21 mouse cellular contexts compared by ENCODE assay signal in the genomic region with DNA sequence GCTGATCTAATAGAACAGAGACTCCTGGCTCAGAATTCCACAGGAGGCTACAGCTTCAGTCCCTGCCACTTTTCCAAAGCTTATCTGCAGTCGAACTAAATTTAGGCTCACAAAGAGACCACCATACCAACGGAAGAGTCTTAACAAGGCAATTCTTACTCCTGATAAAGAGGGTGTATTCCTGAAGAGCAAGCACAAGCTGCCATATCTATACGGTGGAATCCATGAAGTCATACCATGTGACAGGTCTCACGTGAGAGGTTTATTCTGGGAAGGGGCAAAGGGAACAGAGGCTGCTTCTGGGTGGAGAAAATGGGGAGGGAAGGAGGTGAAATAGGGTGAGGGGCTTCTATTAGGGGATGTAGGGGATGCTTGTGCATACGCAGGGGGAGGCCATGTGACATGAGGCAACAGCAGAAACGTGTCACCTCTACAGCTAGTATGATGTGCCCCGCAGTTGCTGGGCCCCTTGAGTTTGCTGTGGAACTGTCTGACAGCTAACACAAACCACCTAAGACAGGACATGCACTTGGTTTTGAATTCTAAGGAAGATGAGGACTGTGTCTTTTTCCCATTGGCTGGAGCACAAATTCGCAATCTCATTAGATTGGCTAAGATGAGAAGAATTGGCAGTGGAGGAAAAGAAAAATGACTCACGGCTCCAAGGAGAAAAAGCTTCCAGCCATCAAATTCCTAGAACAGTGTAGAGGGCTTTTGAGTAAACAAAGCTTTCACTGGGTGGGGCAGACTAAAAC. TPM values are rescaled to one million over a fixed set of nuclear protein-coding genes. Genes with fewer than 3 reads are reported as not detected.
DNase-seq lines count a peak whose midpoint lies in the region; ATAC-seq lines count a peak whose summit lies in the region.
"Had no signal": no experiment of that assay in that cellular context is flagged by ENCODE, and none has a peak within 500 bp of the region (broad histone marks: within the 10 kb centered on the region; RNA-seq: fewer than 3 reads in every experiment).

No protein-coding gene starts in this region.

- ATAC-seq in heart, embryonic 12.5 days (ENCODE audit: insufficient number of reproducible peaks, low FRiP score): peak; percentile 69
- ATAC-seq in heart, embryonic 16.5 days (replicated peaks; ENCODE audit: extremely low read depth, insufficient read depth, low FRiP score): peak; percentile 86
- ATAC-seq in erythroid progenitor cell, adult 5-6 weeks (replicated peaks; ENCODE audit: low FRiP score, poor library complexity, severe bottlenecking): no peak
- ATAC-seq: forebrain, embryonic 14.5 days; hindbrain, postnatal 0 days had no signal

- H3K4me3 ChIP-seq in heart, embryonic 12.5 days: no peak overlapping the region
- H3K4me3 ChIP-seq in heart, embryonic 16.5 days (ENCODE audit: low read length): no peak overlapping the region
- H3K4me3 ChIP-seq: embryonic facial prominence, embryonic 10.5 days; forebrain, embryonic 10.5 days; gastrocnemius, adult 2 months; hindbrain, embryonic 13.5 days had no signal

- no peaks in the 10 kb centered on the region for H3K9me3 ChIP-seq in heart, embryonic 12.5 days (replicated peaks)
- no peaks in the 10 kb centered on the region for H3K9me3 ChIP-seq in heart, embryonic 16.5 days (replicated peaks; ENCODE audit: control insufficient read depth, low read length)
- H3K9me3 ChIP-seq: embryonic facial prominence, embryonic 10.5 days; forebrain, embryonic 10.5 days; hindbrain, embryonic 13.5 days had no signal

- peak overlapping the region; percentile 88 for H3K27ac ChIP-seq in heart, embryonic 12.5 days (ENCODE audit: poor library complexity, severe bottlenecking)
- H3K27ac ChIP-seq in heart, embryonic 16.5 days (ENCODE audit: low read length): peak overlapping the region; percentile 80
- H3K27ac ChIP-seq: embryonic facial prominence, embryonic 10.5 days; forebrain, embryonic 10.5 days; gastrocnemius, adult 2 months; hindbrain, embryonic 13.5 days; hindbrain, postnatal 0 days; kidney, postnatal 0 days had no signal

- no peaks in the 10 kb centered on the region for H3K27me3 ChIP-seq in heart, embryonic 12.5 days (replicated peaks)
- no peaks in the 10 kb centered on the region for H3K27me3 ChIP-seq in heart, embryonic 16.5 days (ENCODE audit: control insufficient read depth, insufficient read depth, low read length)
- H3K27me3 ChIP-seq: CH12.LX; hindbrain, embryonic 13.5 days had no signal

- H3K9ac ChIP-seq in heart, embryonic 12.5 days: no peak overlapping the region; the same call in 1 of the 2 replicates
- H3K9ac ChIP-seq in heart, embryonic 16.5 days (ENCODE audit: low read length): no peak overlapping the region
- H3K9ac ChIP-seq: hindbrain, embryonic 13.5 days had no signal

- peak; percentile 48 for DNase-seq in adrenal gland, adult 2 months
- DNase-seq in adrenal gland, postnatal 14 days: no peak
- DNase-seq in heart, adult 18-20 months: no peak
- DNase-seq in heart, postnatal 25 days (ENCODE audit: low spot score): no peak
- DNase-seq in 3T3-L1 (ENCODE audit: low read depth, low spot score): peak; percentile 31
- DNase-seq: cerebellum, adult 2 months; cerebellum, postnatal 10 days; gastrocnemius, adult 2 months; gastrocnemius, postnatal 36 days; kidney, adult 11 months; kidney, adult 9 months had no signal

- H3K36me3 ChIP-seq in heart, embryonic 12.5 days: no peaks in the 10 kb centered on the region
- H3K36me3 ChIP-seq in heart, embryonic 16.5 days (ENCODE audit: control insufficient read depth, insufficient read depth): no peaks in the 10 kb centered on the region
- H3K36me3 ChIP-seq: embryonic facial prominence, embryonic 10.5 days; forebrain, embryonic 10.5 days; hindbrain, embryonic 13.5 days had no signal

- intact Hi-C loops in heart, postnatal 25 days (cut with DNase I): loop anchor here (10.0 kb wide), 2 partner anchors 144 to 254 kb away; no protein-coding TSS in a partner anchor

- H3K4me1 ChIP-seq in heart, embryonic 12.5 days (replicated peaks): peaks cover 33% of the 10 kb centered on the region
- H3K4me1 ChIP-seq in heart, embryonic 16.5 days (ENCODE audit: control insufficient read depth, insufficient read depth, low read length): peaks cover 12% of the 10 kb centered on the region
- H3K4me1 ChIP-seq: embryonic facial prominence, embryonic 10.5 days; forebrain, embryonic 10.5 days; hindbrain, embryonic 13.5 days had no signal

- WGBS in heart, embryonic 12.5 days: 43% methylated on average over 9 of the region's 9 CpGs
- 43% methylated on average over 9 of the region's 9 CpGs for WGBS in heart, embryonic 16.5 days

- H3K4me2 ChIP-seq in heart, embryonic 12.5 days: peak overlapping the region; percentile 30
- 0 out of 2 replicates have a peak overlapping the region, but pooled peaks have one; percentile 6 for H3K4me2 ChIP-seq in heart, embryonic 16.5 days (ENCODE audit: low read depth, low read length)
- H3K4me2 ChIP-seq: hindbrain, embryonic 13.5 days had no signal

RNA-seq across cellular contexts. Expression of a gene that starts 52.9 kb away (rescaled TPM):
- total RNA-seq in adrenal gland, adult 2 months (2021): 1,000 to 10,000 TPM in 1 of 2 experiments, 100 to 1,000 TPM in 1; 336 to 1,336 TPM
- polyA plus RNA-seq in adrenal gland, adult 2 months (2012; rRNA removed): 329 and 574 TPM in 2 replicates
- 452 and 489 TPM in 2 replicates for total RNA-seq in adrenal gland, postnatal 14 days (2021)
- polyA plus RNA-seq in heart, embryonic 12.5 days (2016; fragmentation: Nextera tagmentation; extraction: Ambion mirVana): 7.9 and 10.5 TPM in 2 replicates
- 10 to 100 TPM; 14.7 to 16.7 TPM for total RNA-seq in heart, adult 18-20 months (2021)
- 5.9 and 8.2 TPM in 2 replicates for polyA plus RNA-seq in heart, embryonic 16.5 days (2015; fragmentation: Nextera tagmentation; extraction: Ambion mirVana)
- total RNA-seq in heart, postnatal 25 days (2021): 10 to 100 TPM; 19.1 to 20.2 TPM
- 5.4 and 12.3 TPM in 2 replicates for total RNA-seq in erythroid progenitor cell, adult 5-6 weeks (2015; ENCODE audit: low replicate concordance)
- total RNA-seq in erythroid progenitor cell, adult 5-6 weeks (2017; ENCODE audit: low replicate concordance): 1.1 and 1.7 TPM in 2 replicates

Comparison
In these comparisons a context has a peak if more than half of its experiments do, and no peak if none do; other contexts are left out.
1. DNase-seq: peak in adrenal gland, adult 2 months (single experiment) and 3T3-L1 (single experiment); none in adrenal gland, postnatal 14 days (single experiment), heart, adult 18-20 months (0 of 2) and heart, postnatal 25 days (single experiment).
2. RNA of a gene that starts 52.9 kb away (total RNA-seq): 336 to 1,336 TPM in adrenal gland, adult 2 months and 452 to 489 TPM in adrenal gland, postnatal 14 days; 19.1 to 20.2 TPM in heart, postnatal 25 days, 14.7 to 16.7 TPM in heart, adult 18-20 months and 1.1 to 12.3 TPM in erythroid progenitor cell, adult 5-6 weeks; every median in the first group is over 10 times any median in the second.